Mouse (Mus musculus) megakaryocyte, embryonic 14.5 days (primary cell): ENCODE results near the gene Csrnp3.

ENCODE experiments used
- FLI1 ChIP-seq: IDR thresholded peaks from 2 replicates; pipeline ENCODE4 v1.6.1; 2012; ENCODE audit warnings: low read length, inconsistent platforms, mixed read lengths
- GATA1 ChIP-seq: IDR thresholded peaks from 3 replicates; pipeline ENCODE4 v1.6.1; 2012; ENCODE audit warnings: mixed read lengths, low read length, inconsistent platforms, borderline replicate concordance

- no peak for TF ChIP-seq GATA1
- no peak for TF ChIP-seq FLI1
Observed at GRCm38 (mm10) chr2:65955804-65956203, 110.2 kb downstream of the Csrnp3 start.
